Mouse (Mus musculus): ENCODE measurements around the gene Rbm20.

- TF ChIP-seq ZNF384 (IDR thresholded peaks at IDR 0.05; ENCODE audit: low read depth, low read length), result no peak
- no peak for TF ChIP-seq MAFK (IDR thresholded peaks at IDR 0.05; ENCODE audit: insufficient read depth, low read depth, low read length)
- no peak for TF ChIP-seq ZC3H11A (IDR thresholded peaks at IDR 0.05; ENCODE audit: borderline replicate concordance, low read depth, low read length)
- TF ChIP-seq CHD2 (IDR thresholded peaks at IDR 0.05; ENCODE audit: low read depth, low read length), result no peak
Measured at GRCm38 (mm10) chr19:53800365-53800999, 123.4 kb downstream of the Rbm20 start.
